Mouse (Mus musculus) adrenal gland, postnatal 14 days (tissue): Measurements from ENCODE around the gene Mmgt2. TPM values are rescaled to one million over a fixed set of nuclear protein-coding genes. Genes with fewer than 3 reads are reported as not detected.

Source experiments
- DNase-seq: peaks from one replicate; pipeline ENCODE4 v3.0.0; 2021; ENCODE audit warnings: mixed read lengths
- total RNA-seq: library from RNA; stranded (reverse); gene quantifications from 2 replicates; pipeline ENCODE4 v1.2.3, GENCODE M21; 2021

The Mmgt2 gene
- total RNA-seq, 1 experiment from 2014 or later = 26.6 TPM

DNA sequence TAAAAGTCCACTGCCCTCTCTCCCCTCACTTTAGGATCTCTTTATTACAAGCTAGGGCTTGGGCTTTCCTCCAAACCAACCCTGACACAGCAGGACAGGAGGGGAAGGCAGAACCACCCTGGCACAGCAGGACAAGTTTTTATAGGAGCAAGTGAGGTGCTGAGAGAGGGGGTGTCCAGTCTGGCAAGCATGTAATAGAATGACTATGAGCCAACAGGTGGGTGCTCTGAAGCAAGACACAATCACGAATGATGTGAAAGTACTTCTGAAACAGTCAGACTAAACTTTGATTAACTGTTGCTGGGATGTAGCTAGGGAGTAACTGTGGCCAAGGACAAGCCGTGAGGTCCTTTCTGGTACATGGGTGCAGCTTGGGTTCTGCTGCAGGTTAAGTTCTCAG lies 57.7 kb downstream of the Mmgt2 start:
- no peak for DNase-seq

DNA sequence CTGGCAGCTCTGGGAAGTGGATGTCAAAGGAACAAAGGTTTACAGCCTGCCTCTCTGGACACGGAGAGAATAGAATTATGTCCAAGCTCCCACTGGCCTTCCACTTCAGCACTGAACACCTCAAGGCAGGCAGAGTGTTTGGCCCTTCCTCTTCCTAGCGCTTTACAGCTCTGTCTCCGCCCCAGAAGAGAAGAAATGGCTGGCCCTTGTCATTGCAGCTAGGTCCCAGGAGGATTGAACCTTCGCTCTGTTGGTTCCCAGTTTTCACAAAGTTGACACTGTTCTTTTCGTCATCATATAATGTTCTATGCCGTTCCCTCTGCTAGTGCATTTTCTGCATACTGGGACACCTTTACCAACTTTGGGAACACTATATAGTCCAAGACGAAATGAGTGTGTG lies 59.8 kb downstream of the Mmgt2 start:
- DNase-seq = no peak

DNA sequence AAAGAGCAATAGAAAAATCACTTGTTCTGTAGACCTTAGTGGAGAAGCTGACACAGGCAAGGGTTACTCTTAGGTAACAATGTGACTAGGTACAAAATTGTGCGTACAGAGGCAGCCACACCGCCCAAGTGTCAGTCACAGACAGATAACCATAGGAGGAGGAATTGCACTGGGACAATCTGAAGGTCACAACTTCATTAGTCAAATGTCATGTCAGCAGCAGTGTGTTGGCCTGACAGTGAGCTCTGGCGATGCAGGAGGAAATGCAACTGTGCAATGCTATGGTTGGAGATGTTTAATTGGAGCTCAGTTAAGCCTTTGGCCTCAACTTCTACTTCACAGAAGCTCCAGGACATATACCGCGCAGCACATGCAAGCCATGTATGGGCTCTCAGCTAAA lies 62.2 kb downstream of the Mmgt2 start:
- DNase-seq = peak; percentile 30

Other genes starting within 250 kb of the Mmgt2 start
- gene Pigl, start 190.2 kb upstream of the Mmgt2 start, total RNA-seq = 6.9 and 7.7 TPM in 2 replicates
- 197 and 214 TPM in 2 replicates for gene Ncor1, start 190.1 kb upstream of the Mmgt2 start, total RNA-seq
- gene Cenpv, start 109.4 kb upstream of the Mmgt2 start, total RNA-seq = 40.5 and 50.7 TPM in 2 replicates
- gene Ubb, start 97.5 kb upstream of the Mmgt2 start, total RNA-seq = 1,185 and 1,189 TPM in 2 replicates
- 3.8 and 5.1 TPM in 2 replicates for gene Trpv2, start 74.2 kb upstream of the Mmgt2 start, total RNA-seq
- gene Lrrc75a, start 141 bp upstream of the Mmgt2 start, total RNA-seq = 28.7 and 31.7 TPM in 2 replicates
- gene Zfp287, start 83.2 kb downstream of the Mmgt2 start, total RNA-seq = 4.5 and 5.4 TPM in 2 replicates
- not detected in 2 replicates for gene Gm10428, start 104.4 kb downstream of the Mmgt2 start, total RNA-seq
- 3.1 and 3.4 TPM in 2 replicates for gene Zfp286, start 140.8 kb downstream of the Mmgt2 start, total RNA-seq
- gene Trim16, start 171.6 kb downstream of the Mmgt2 start, total RNA-seq = 12.0 and 13.8 TPM in 2 replicates
- 0.70 and 1.2 TPM in 2 replicates for gene Fbxw10, start 198.4 kb downstream of the Mmgt2 start, total RNA-seq
- gene Tvp23b, start 230.8 kb downstream of the Mmgt2 start, total RNA-seq = 33.6 and 34.4 TPM in 2 replicates